ENCODE assay signal across 21 mouse cellular contexts in the genomic region with DNA sequence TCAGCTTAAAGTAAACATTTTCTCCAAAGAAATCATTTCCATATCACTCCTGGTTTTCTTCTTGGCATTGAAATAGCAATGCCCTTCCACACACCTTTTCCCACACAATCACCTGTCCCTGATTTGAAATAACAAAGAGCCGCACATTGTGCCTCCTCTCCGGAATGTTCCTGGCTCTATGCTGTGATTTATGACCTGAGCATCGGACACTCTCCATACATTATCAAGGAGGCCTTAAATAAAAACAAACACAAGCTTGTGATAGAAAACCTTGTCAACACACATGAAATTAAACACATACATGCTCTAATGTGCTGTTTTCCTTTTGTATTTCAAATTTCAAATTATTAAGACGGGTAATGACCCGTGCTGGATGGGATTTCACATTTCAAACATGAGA.
"Had no signal": no experiment of that assay in that cellular context is flagged by ENCODE, and none has a peak within 500 bp of the region (broad histone marks: within the 10 kb centered on the region; RNA-seq: fewer than 3 reads in every experiment).

No protein-coding gene starts in this region.

- H3K4me3 ChIP-seq: lung, embryonic 15.5 days; megakaryocyte, embryonic 14.5 days; midbrain, embryonic 13.5 days; myocyte; neural tube, embryonic 13.5 days; neural tube, embryonic 15.5 days had no signal

- H3K4me2 ChIP-seq: lung, embryonic 15.5 days; midbrain, embryonic 11.5 days; midbrain, embryonic 13.5 days; neural tube, embryonic 13.5 days; neural tube, embryonic 15.5 days had no signal

- DNase-seq: lung, adult 2 months; lung, postnatal 14 days; lung, postnatal 36 days; retina, postnatal 1 day; right cerebral cortex, adult 18-20 months; right cerebral cortex, postnatal 25 days; right cerebral cortex, postnatal 4 days; spleen, adult 18-20 months; thymus, adult 18-20 months; thymus, postnatal 14 days; thymus, postnatal 36 days had no signal

- H3K36me3 ChIP-seq: lung, embryonic 15.5 days; midbrain, embryonic 13.5 days; neural tube, embryonic 13.5 days; neural tube, embryonic 15.5 days had no signal

- H3K4me1 ChIP-seq: lung, embryonic 15.5 days; megakaryocyte, embryonic 14.5 days; midbrain, embryonic 13.5 days; neural tube, embryonic 13.5 days; neural tube, embryonic 15.5 days had no signal

- H3K27ac ChIP-seq: lung, embryonic 15.5 days; macrophage; midbrain, embryonic 13.5 days; neural tube, embryonic 13.5 days; neural tube, embryonic 15.5 days had no signal

- H3K27me3 ChIP-seq: lung, embryonic 15.5 days; megakaryocyte, embryonic 14.5 days; midbrain, embryonic 13.5 days; neural tube, embryonic 13.5 days; neural tube, embryonic 15.5 days had no signal

- H3K9ac ChIP-seq: lung, embryonic 15.5 days; midbrain, embryonic 13.5 days; neural tube, embryonic 13.5 days; neural tube, embryonic 15.5 days had no signal

- H3K9me3 ChIP-seq: lung, embryonic 15.5 days; megakaryocyte, embryonic 14.5 days; midbrain, embryonic 13.5 days; neural tube, embryonic 13.5 days; neural tube, embryonic 15.5 days had no signal

- ATAC-seq: lung, postnatal 0 days; midbrain, embryonic 13.5 days; midbrain, embryonic 16.5 days had no signal
